Mouse (Mus musculus): Measurements from ENCODE around the gene Nfix.

DNA sequence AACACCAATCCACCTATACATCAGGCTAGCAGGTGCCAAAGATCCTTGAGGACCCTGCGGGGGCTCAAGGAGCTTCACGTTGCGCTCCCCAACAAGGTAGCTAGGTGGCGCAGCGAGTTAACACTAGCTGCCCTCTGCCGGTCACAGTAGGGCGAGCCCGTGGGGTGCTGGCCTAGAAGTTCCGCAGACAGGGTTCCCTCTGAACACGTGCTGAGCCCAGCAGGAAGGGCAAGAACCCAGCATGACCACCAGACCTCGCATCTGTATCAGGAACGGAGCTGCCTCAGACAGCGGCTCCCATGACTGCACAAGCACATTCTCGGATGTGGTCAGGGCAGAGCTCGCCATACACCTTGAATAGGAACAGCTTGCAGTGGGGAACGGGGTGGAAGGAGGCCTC, 62.5 kb downstream of the Nfix start:
- TF ChIP-seq POLR2A (IDR thresholded peaks at IDR 0.05; ENCODE audit: low read depth, low read length) (no peak), CTCF (conservative IDR thresholded peaks at IDR 0.05; ENCODE audit: insufficient read depth, insufficient read length, low read depth, low read length) (peak; percentile 98)

All from kidney, adult 2 months (tissue).